Mouse (Mus musculus) heart, postnatal 14 days (tissue): Measurements from ENCODE around the gene Baiap2. TPM values are rescaled to one million over a fixed set of nuclear protein-coding genes. Genes with fewer than 3 reads are reported as not detected.

Experiments used
- DNase-seq, 2 experiments: peaks; one replicate each; pipeline ENCODE4 v3.0.0; 2021 to 2022
- intact Hi-C: fragments of 180-260 bp; cut with DNase I; formaldehyde crosslinking; loops from one replicate; pipeline ENCODE4 v1.15.1; 2025
- long read RNA-seq, 2 experiments: library from polyadenylated mRNA; stranded (forward); transcript quantifications; one replicate each; pipeline ENCODE4 v2.0.0; 2021
- total RNA-seq, 2 experiments: library from RNA; stranded (reverse); gene quantifications; 2 replicates each; pipeline ENCODE4 v1.2.3; 2021

Gene Baiap2
- 10 to 100 TPM in 1 of 2 experiments, 1 to 10 TPM in 1; 9.2 to 10.3 TPM for total RNA-seq
- long read RNA-seq, experiment 1, full-length matches to known transcripts: 12 of 18 reads
- long read RNA-seq, experiment 1, partial matches to known transcripts: 3 of 18 reads
- long read RNA-seq, experiment 1, other reads (novel, unspliced or antisense): 3 of 18 reads
- long read RNA-seq, experiment 2, transcript Baiap2-201 (14 exons, 2,394 nt): major isoform, 5 of 7 reads
- long read RNA-seq, experiment 2, partial matches to known transcripts: 1 of 7 reads
- long read RNA-seq, experiment 2, other reads (novel, unspliced or antisense): 1 of 7 reads

- peak; percentile 99 for DNase-seq
- intact Hi-C loops: no loop called here
Measured at GRCm38 (mm10) chr11:119942727-119943427, at the start of gene Baiap2. TSS of gene Baiap2 (plus strand) at chr11:119942763.

GRCm38 (mm10) chr11:119893667-119894236 lies 48.8 kb upstream of the Baiap2 start:
- no peak for DNase-seq

GRCm38 (mm10) chr11:119894634-119895033 lies 47.9 kb upstream of the Baiap2 start:
- intact Hi-C loops: no loop called here
- DNase-seq: no peak

More at GRCm38 (mm10) chr11:119893667-119894236, 48.8 kb upstream of the Baiap2 start:
- intact Hi-C loops: no loop called here

GRCm38 (mm10) chr11:119897041-119897440 lies 45.5 kb upstream of the Baiap2 start:
- DNase-seq: no peak
- intact Hi-C loops: no loop called here

GRCm38 (mm10) chr11:119898976-119899375 lies 43.6 kb upstream of the Baiap2 start:
- DNase-seq: no peak
- intact Hi-C loops: no loop called here

- no peak for DNase-seq
- intact Hi-C loops: no loop called here
Measured at GRCm38 (mm10) chr11:119901174-119901573, 41.4 kb upstream of the Baiap2 start.

- intact Hi-C loops: no loop called here
- DNase-seq: no peak
Measured at GRCm38 (mm10) chr11:119902891-119903290, 39.7 kb upstream of the Baiap2 start.

GRCm38 (mm10) chr11:119904621-119905286 lies 37.8 kb upstream of the Baiap2 start:
- DNase-seq: peak; percentile 63 to 78
- intact Hi-C loops: loop anchor here (1.0 kb wide), 1 partner anchor 401 kb away; no protein-coding TSS in a partner anchor

GRCm38 (mm10) chr11:119905794-119906193 lies 36.8 kb upstream of the Baiap2 start:
- intact Hi-C loops: loop anchor here (1.0 kb wide), 1 partner anchor 402 kb away; no protein-coding TSS in a partner anchor
- no peak for DNase-seq

- no peak for DNase-seq
- intact Hi-C loops: no loop called here
Measured at GRCm38 (mm10) chr11:119907006-119907650, 35.4 kb upstream of the Baiap2 start.

GRCm38 (mm10) chr11:119907711-119908110 lies 34.9 kb upstream of the Baiap2 start:
- intact Hi-C loops: no loop called here
- DNase-seq: no peak

- DNase-seq: peak; percentile 78 to 86
- intact Hi-C loops: loop anchor here (1.0 kb wide), 1 partner anchor 82 kb away; no protein-coding TSS in a partner anchor
Measured at GRCm38 (mm10) chr11:119909436-119909835, 33.1 kb upstream of the Baiap2 start.

GRCm38 (mm10) chr11:119912845-119913244 lies 29.7 kb upstream of the Baiap2 start:
- intact Hi-C loops: no loop called here
- DNase-seq: no peak

GRCm38 (mm10) chr11:119913291-119913934 lies 29.1 kb upstream of the Baiap2 start, which contains the start of gene Chmp6:
TSS of gene Chmp6 (plus strand) at chr11:119913441.
- intact Hi-C loops: no loop called here
- DNase-seq: peak; percentile 94 to 97

- intact Hi-C loops: no loop called here
Measured at GRCm38 (mm10) chr11:119913935-119914314, 28.6 kb upstream of the Baiap2 start.

GRCm38 (mm10) chr11:119914381-119914780 lies 28.2 kb upstream of the Baiap2 start:
- DNase-seq: no peak
- intact Hi-C loops: no loop called here

More at GRCm38 (mm10) chr11:119913935-119914314, 28.6 kb upstream of the Baiap2 start:
- no peak for DNase-seq

- DNase-seq: no peak
- intact Hi-C loops: no loop called here
Measured at GRCm38 (mm10) chr11:119915666-119916065, 26.9 kb upstream of the Baiap2 start.

- DNase-seq: peak; percentile 71 to 80
- intact Hi-C loops: no loop called here
Measured at GRCm38 (mm10) chr11:119916102-119916790, 26.3 kb upstream of the Baiap2 start.
